Mouse (Mus musculus) megakaryocyte, embryonic 14.5 days (primary cell): Measurements from ENCODE around the gene Wdr41.

ENCODE experiments used
- FLI1 ChIP-seq: IDR thresholded peaks from 2 replicates; pipeline ENCODE4 v1.6.1; 2012; ENCODE audit warnings: low read length, inconsistent platforms, mixed read lengths
- GATA1 ChIP-seq: IDR thresholded peaks from 3 replicates; pipeline ENCODE4 v1.6.1; 2012; ENCODE audit warnings: mixed read lengths, low read length, inconsistent platforms, borderline replicate concordance

DNA sequence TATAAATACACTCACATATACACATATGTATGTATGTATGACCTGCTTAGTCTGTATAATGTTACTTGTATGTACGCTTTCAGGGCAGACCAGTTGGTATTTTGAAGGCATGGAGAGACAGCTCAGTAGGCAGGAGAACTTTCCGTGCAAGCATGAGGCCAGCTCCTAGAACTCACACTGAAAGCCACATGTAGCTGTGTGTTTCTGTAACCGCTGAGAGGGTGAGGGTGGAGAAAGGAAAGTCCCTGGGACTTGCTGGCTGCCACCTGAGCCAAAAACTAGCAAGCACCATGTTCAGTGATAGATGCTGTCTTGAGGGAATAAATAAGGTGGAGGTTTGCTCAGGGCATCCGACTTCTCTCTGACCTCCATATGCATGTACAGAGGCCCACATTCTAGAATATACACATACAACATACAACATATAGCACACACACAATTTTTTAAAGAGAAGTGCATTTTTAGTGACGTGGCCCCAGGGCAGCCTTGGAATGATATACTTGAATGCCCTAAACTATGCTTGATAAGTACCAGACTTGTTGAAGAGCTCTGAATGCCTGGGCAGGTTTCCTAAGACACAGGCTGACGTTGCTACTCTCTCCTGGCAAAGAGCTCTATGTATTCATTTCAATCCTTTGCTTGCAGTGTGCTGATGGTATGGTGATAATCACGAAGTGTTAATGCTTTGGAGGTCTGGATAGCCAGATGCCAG is 35.6 kb downstream of the Wdr41 start:
- TF ChIP-seq GATA1 (no peak), FLI1 (no peak)
